Mouse (Mus musculus): ENCODE results near the gene Crebl2. TPM values are rescaled to one million over a fixed set of nuclear protein-coding genes. Genes with fewer than 3 reads are reported as not detected.

The Crebl2 gene
- total and polyA plus RNA-seq, 2 experiments from 2014 or later, result 2.0 to 14.5 TPM

DNA sequence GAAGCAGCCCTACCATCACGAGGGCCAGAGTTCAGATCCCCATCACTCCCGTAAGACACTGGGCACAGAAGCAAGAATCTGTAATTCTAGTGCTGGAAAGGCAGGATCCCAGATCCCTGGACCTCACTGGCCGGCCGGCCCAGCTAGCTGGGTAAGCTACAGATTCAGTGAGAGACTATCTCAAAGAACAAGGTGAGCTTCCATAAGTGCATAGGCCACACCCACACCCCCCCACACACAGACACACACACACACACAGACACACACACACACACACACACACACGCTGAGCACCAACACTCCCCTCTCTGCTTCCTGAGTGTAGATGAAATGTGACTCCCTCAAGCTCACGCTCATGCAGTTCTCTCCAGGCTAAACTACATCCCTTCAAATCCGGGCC lies 60.5 kb downstream of the Crebl2 start:
- H3K4me3 ChIP-seq (ENCODE audit: low read depth, low read length), result no peak overlapping the region
- H3K9me3 ChIP-seq (replicated peaks; ENCODE audit: control insufficient read depth, low read length), result no peaks in the 10 kb centered on the region
- ATAC-seq (ENCODE audit: insufficient read depth, low read depth), result no peak
- no peak for DNase-seq (ENCODE audit: low spot score)
- H3K4me1 ChIP-seq (ENCODE audit: control insufficient read depth, insufficient read depth), result 0 out of 2 replicates have a peak, but pooled peaks cover 4% of the 10 kb centered on the region
- TF ChIP-seq EP300 (IDR thresholded peaks at IDR 0.05; ENCODE audit: low read depth) (no peak), CTCF (IDR thresholded peaks at IDR 0.05; ENCODE audit: low read depth) (no peak)
- no peaks in the 10 kb centered on the region for H3K27me3 ChIP-seq (ENCODE audit: control insufficient read depth, insufficient read depth, low read length)
- no peaks in the 10 kb centered on the region for H3K36me3 ChIP-seq (replicated peaks; ENCODE audit: control insufficient read depth, insufficient read depth, low read length)
- H3K9ac ChIP-seq (replicated peaks; ENCODE audit: low read depth, low read length), result no peak overlapping the region
- WGBS, result 74% methylated on average over 7 of the region's 7 CpGs
- no peak overlapping the region for H3K27ac ChIP-seq (ENCODE audit: low read depth)
- no peak overlapping the region for H3K4me2 ChIP-seq (ENCODE audit: low read depth, low read length)

DNA sequence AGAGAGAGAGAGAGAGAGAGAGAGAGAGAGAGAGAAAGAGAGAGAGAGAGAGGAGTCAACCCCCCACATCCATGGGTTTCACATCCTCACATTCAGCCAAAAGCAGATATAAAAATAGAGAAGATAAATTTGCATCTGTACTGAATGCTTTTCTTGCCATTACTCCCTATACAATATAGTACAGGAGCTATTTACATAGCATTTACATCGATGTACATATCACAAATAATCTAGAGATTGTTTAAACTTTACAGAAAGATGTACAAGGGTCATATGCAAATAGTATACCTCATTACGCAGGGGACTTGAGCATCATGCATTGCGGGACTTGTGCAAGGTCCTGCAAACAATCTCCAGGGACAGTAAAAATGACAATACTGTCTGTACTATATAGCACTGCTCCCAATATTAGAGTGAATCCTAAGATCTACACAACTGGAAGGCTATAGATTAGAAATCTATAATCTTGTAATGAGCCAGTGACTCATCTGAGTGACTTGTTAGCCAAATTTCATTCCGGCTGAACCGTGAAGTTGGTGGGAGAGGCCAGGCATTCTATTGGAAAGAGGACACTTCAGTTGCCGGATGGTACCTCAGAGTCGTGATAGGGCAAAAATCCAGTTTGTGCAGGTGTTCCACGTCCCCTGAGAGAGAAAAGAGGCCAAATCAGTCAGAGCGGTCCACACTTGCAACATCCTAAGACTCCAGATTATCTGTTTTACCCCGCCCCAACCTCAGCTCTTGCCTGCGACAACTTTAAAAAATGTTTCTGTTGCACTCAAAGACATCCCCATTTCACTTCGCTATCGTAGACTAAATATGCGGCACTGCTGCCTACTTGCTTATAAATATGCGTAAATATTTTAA lies 66.8 kb downstream of the Crebl2 start:
- no peaks in the 10 kb centered on the region for H3K36me3 ChIP-seq (replicated peaks; ENCODE audit: control insufficient read depth, insufficient read depth, low read length)

DNA sequence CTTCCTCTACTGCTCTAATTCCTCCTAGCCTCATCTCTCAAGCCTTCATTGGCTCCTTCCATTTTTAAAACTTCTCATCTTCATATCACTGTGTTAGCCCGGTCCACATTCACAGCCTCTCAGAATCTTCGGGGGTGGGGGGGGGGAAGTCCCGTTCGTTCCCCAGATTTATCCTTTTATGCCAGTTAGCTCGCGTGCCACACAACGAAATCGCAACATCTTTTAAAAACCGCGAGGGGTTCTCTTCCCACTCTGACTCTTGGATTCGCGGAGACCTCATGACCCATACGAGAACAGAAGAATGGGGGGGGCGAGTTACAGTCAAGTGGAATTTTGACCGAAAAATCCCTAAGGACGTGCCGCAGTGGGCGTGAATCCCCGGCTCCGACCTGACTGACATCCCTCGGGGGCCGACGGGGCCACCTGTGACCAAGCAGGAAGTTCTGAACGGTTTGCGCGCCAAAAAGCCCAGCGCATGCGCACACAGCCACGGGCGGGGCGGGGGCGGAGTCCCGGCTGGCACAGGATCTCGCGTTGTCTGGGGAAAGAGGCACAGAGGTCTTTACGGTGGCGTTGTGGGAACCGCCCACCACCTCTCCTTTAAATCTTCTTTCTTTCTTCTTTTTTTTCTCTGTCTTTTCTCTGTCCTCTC lies 67.6 kb downstream of the Crebl2 start:
- no peaks in the 10 kb centered on the region for H3K9me3 ChIP-seq (replicated peaks; ENCODE audit: control insufficient read depth, low read length)
- H3K9ac ChIP-seq (replicated peaks; ENCODE audit: low read depth, low read length), result peak overlapping the region; percentile 92
- WGBS, result under 1% methylated on average over 38 of the region's 38 CpGs
- peak overlapping the region; percentile 100 for H3K27ac ChIP-seq (ENCODE audit: low read depth)
- H3K27me3 ChIP-seq (ENCODE audit: control insufficient read depth, insufficient read depth, low read length), result no peaks in the 10 kb centered on the region
- DNase-seq (ENCODE audit: low spot score) (peak; percentile 88), ATAC-seq (ENCODE audit: insufficient read depth, low read depth) (peak; percentile 92)
- H3K4me3 ChIP-seq (ENCODE audit: low read depth, low read length), result peak overlapping the region; percentile 72
- no peaks in the 10 kb centered on the region for H3K36me3 ChIP-seq (replicated peaks; ENCODE audit: control insufficient read depth, insufficient read depth, low read length)
- TF ChIP-seq EP300 (IDR thresholded peaks at IDR 0.05; ENCODE audit: low read depth) (peak; percentile 72; the same call in 1 of the 2 replicates), CTCF (IDR thresholded peaks at IDR 0.05; ENCODE audit: low read depth) (no peak)
- H3K4me2 ChIP-seq (ENCODE audit: low read depth, low read length), result peak overlapping the region; percentile 80
- peaks cover 13% of the 10 kb centered on the region for H3K4me1 ChIP-seq (ENCODE audit: control insufficient read depth, insufficient read depth)

More for the DNA sequence above, 66.8 kb downstream of the Crebl2 start:
- H3K27me3 ChIP-seq (ENCODE audit: control insufficient read depth, insufficient read depth, low read length), result no peaks in the 10 kb centered on the region
- 48% methylated on average over 15 of the region's 15 CpGs for WGBS
- ATAC-seq (ENCODE audit: insufficient read depth, low read depth), result no peak
- H3K9me3 ChIP-seq (replicated peaks; ENCODE audit: control insufficient read depth, low read length), result no peaks in the 10 kb centered on the region
- H3K4me2 ChIP-seq (ENCODE audit: low read depth, low read length), result peak overlapping the region; percentile 80
- H3K4me3 ChIP-seq (ENCODE audit: low read depth, low read length), result peak overlapping the region; percentile 72
- peak overlapping the region; percentile 92 for H3K9ac ChIP-seq (replicated peaks; ENCODE audit: low read depth, low read length)
- no peak for TF ChIP-seq CTCF (IDR thresholded peaks at IDR 0.05; ENCODE audit: low read depth)
- TF ChIP-seq EP300 (IDR thresholded peaks at IDR 0.05; ENCODE audit: low read depth), result no peak
- H3K27ac ChIP-seq (ENCODE audit: low read depth), result no peak overlapping the region
- no peak for DNase-seq (ENCODE audit: low spot score)
- H3K4me1 ChIP-seq (ENCODE audit: control insufficient read depth, insufficient read depth), result peaks cover 13% of the 10 kb centered on the region

DNA sequence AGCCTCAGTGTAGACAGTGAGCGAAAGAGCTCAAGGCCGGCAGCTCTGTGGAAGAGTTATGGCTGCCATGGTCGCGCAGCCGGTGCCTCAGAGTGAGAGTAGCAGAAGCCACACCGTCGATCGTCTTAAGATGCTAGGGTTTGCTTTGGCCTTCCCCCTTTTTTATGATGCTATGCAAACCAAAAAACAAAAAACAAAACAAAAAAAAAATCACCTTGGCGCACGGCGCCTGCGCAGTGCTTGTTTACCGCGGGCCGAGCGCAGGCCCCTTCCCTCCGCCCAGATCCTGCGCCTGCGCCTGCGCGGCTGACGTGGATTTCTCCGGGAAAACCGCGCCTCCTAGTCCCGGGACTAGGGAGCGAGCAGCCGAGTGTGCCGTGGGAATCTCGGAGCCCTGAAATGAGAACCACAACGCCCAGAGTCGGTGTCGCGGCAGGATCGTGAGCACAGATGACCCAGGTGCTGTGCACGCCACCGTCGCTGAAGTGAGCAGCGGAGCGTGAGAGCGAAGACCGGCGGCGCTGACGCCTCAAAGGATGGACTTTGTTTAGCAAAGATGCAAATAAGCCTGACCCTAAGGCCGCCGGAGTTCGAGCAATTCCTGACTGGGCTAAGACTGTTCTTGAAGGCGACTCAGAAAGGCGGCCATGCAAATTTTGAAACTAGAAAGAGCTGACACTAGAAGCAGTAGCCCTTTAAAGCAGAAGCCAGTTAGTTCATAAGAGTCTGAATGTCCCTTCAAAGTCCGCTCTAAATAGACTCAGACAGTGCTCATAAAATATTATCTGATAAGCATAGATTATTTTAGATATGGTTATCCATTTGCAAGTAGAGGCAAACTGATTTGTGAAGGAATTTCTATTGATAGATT lies 68.4 kb downstream of the Crebl2 start, which contains the start of gene Gpr19:
TSS of gene Gpr19 (minus strand) at position 484 of the 871 bp plus-strand sequence.
- Histone ChIP-seq H3K36me3 (replicated peaks; ENCODE audit: control insufficient read depth, insufficient read depth, low read length) (no peaks in the 10 kb centered on the region), H3K27ac (ENCODE audit: low read depth) (peak within 1 kb of the TSS; percentile 100), H3K9me3 (replicated peaks; ENCODE audit: control insufficient read depth, low read length) (no peaks in the 10 kb centered on the region), H3K27me3 (ENCODE audit: control insufficient read depth, insufficient read depth, low read length) (no peaks in the 10 kb centered on the region), H3K4me2 (ENCODE audit: low read depth, low read length) (peak within 1 kb of the TSS; percentile 80), H3K4me1 (ENCODE audit: control insufficient read depth, insufficient read depth) (peaks cover 13% of the 10 kb centered on the region), H3K4me3 (ENCODE audit: low read depth, low read length) (peak within 1 kb of the TSS; percentile 72), H3K9ac (replicated peaks; ENCODE audit: low read depth, low read length) (peak within 1 kb of the TSS; percentile 92)
- ATAC-seq (ENCODE audit: insufficient read depth, low read depth) (peak; percentile 97), DNase-seq (ENCODE audit: low spot score) (peak; percentile 96)
- whole genome bisulfite sequencing, result under 1% methylated on average over 51 of the region's 51 CpGs
- peak; percentile 22; the same call in 1 of the 2 replicates for TF ChIP-seq CTCF (IDR thresholded peaks at IDR 0.05; ENCODE audit: low read depth)
- no peak; the same call in 1 of the 2 replicates for TF ChIP-seq EP300 (IDR thresholded peaks at IDR 0.05; ENCODE audit: low read depth)

DNA sequence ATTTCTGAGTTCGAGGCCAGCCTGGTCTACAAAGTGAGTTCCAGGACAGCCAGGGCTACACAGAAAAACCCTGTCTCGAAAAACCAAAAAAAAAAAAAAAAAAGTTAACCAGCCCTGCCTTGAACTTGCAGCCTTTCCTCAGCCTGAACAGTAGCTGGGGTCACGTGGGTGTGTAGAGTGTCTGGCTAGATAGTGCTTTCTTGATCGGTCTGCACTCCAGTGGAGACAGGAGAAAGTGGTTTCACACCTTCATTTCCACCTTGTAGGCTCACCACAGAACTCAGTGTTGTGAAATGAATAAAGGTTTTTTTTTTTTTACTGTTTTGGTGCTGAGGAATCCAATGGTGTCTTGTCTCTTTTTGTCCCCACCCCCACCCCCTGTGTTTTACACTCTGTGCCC lies 73.4 kb downstream of the Crebl2 start:
- no peak overlapping the region for H3K4me3 ChIP-seq (ENCODE audit: low read depth, low read length)
- no peak overlapping the region for H3K27ac ChIP-seq (ENCODE audit: low read depth)
- TF ChIP-seq CTCF (IDR thresholded peaks at IDR 0.05; ENCODE audit: low read depth) (no peak), EP300 (IDR thresholded peaks at IDR 0.05; ENCODE audit: low read depth) (no peak)
- H3K36me3 ChIP-seq (replicated peaks; ENCODE audit: control insufficient read depth, insufficient read depth, low read length), result no peaks in the 10 kb centered on the region
- no peak overlapping the region for H3K9ac ChIP-seq (replicated peaks; ENCODE audit: low read depth, low read length)
- ATAC-seq (ENCODE audit: insufficient read depth, low read depth) (no peak), DNase-seq (ENCODE audit: low spot score) (no peak)
- no peaks in the 10 kb centered on the region for H3K9me3 ChIP-seq (replicated peaks; ENCODE audit: control insufficient read depth, low read length)
- 56% methylated on average over 3 of the region's 4 CpGs for WGBS
- H3K27me3 ChIP-seq (ENCODE audit: control insufficient read depth, insufficient read depth, low read length), result no peaks in the 10 kb centered on the region
- H3K4me1 ChIP-seq (ENCODE audit: control insufficient read depth, insufficient read depth), result peaks cover 7% of the 10 kb centered on the region
- no peak overlapping the region for H3K4me2 ChIP-seq (ENCODE audit: low read depth, low read length)
